Mouse (Mus musculus) limb, embryonic 15.5 days (tissue): ENCODE results near the gene Olfr1241. TPM values are rescaled to one million over a fixed set of nuclear protein-coding genes. Genes with fewer than 3 reads are reported as not detected.

Source experiments
- ATAC-seq: fragments of 200-750 bp; cut with Nextera tagmentation; 2 replicates; pipeline ENCODE4 v1.8.0; 2017; ENCODE audit warnings: low read depth, moderate TSS enrichment; ENCODE audit not compliant: insufficient number of reproducible peaks, low FRiP score, low TSS enrichment
- H3K27ac ChIP-seq: fragments of 300-500 bp; sonication (generic); 2 replicates; pipeline ENCODE4 v1.5.1; 2015; ENCODE audit warnings: moderate library complexity, mild to moderate bottlenecking, inconsistent platforms
- H3K27me3 ChIP-seq: fragments of 300-500 bp; sonication (generic); 2 replicates; pipeline ENCODE4 v1.6.1; 2015; ENCODE audit warnings: inconsistent platforms
- H3K36me3 ChIP-seq: fragments of 300-500 bp; sonication (generic); 2 replicates; pipeline ENCODE4 v1.6.1; 2015; ENCODE audit warnings: inconsistent platforms
- H3K4me1 ChIP-seq: fragments of 300-500 bp; sonication (generic); 2 replicates; pipeline ENCODE4 v1.6.1; 2015; ENCODE audit warnings: inconsistent platforms
- H3K4me2 ChIP-seq: fragments of 300-500 bp; sonication (generic); 2 replicates; pipeline ENCODE4 v1.6.1; 2015; ENCODE audit warnings: mild to moderate bottlenecking, inconsistent platforms
- H3K4me3 ChIP-seq: fragments of 300-500 bp; sonication (generic); 2 replicates; pipeline ENCODE4 v1.5.1; 2015; ENCODE audit warnings: mild to moderate bottlenecking, inconsistent platforms
- H3K9ac ChIP-seq: fragments of 300-500 bp; sonication (generic); 2 replicates; pipeline ENCODE4 v1.6.1; 2015; ENCODE audit warnings: inconsistent platforms
- H3K9me3 ChIP-seq: fragments of 300-500 bp; sonication (generic); 2 replicates; pipeline ENCODE4 v1.6.1; 2016; ENCODE audit warnings: inconsistent platforms
- WGBS: fragments of 180-500 bp; shearing (Covaris S2); methylation state at CpG from one replicate; pipeline ENCODE4 v1.1.7; 2015; 5-methylcytosine and 5-hydroxymethylcytosine counted together
- polyA plus RNA-seq: library from polyadenylated mRNA; unstranded; fragments of >200 nt; fragmentation: Nextera tagmentation; extraction: Ambion mirVana; gene quantifications from 2 replicates; pipeline ENCODE4 v1.2.1, GENCODE M21; 2015

Gene Olfr1241
- not detected in 2 replicates for polyA plus RNA-seq

GRCm38 (mm10) chr2:89487026-89487425 is at the start of gene Olfr1241:
Gene Olfr1241, minus strand, starts transcription at chr2:89487126.
- no peaks in the 10 kb centered on the region for H3K27me3 ChIP-seq

GRCm38 (mm10) chr2:89531387-89531786 is 44.5 kb upstream of the Olfr1241 start, which contains the start of gene Olfr1243:
Gene Olfr1243, minus strand, starts transcription at chr2:89531487.
- H3K27ac ChIP-seq, result no peak within 1 kb of the TSS
- ATAC-seq, result no peak
- H3K4me2 ChIP-seq, result no peak within 1 kb of the TSS
- 84% methylated on average over 1 of the region's 1 CpGs for WGBS
- no peak within 1 kb of the TSS for H3K9ac ChIP-seq
- H3K9me3 ChIP-seq, result no peaks in the 10 kb centered on the region
- no peak within 1 kb of the TSS for H3K4me3 ChIP-seq
- no peaks in the 10 kb centered on the region for H3K27me3 ChIP-seq
- H3K4me1 ChIP-seq, result no peaks in the 10 kb centered on the region
- no peaks in the 10 kb centered on the region for H3K36me3 ChIP-seq

More at GRCm38 (mm10) chr2:89487026-89487425, at the start of gene Olfr1241:
- Histone ChIP-seq H3K27ac (no peak within 1 kb of the TSS), H3K4me1 (no peaks in the 10 kb centered on the region), H3K9me3 (no peaks in the 10 kb centered on the region), H3K36me3 (no peaks in the 10 kb centered on the region), H3K9ac (no peak within 1 kb of the TSS), H3K4me2 (no peak within 1 kb of the TSS), H3K4me3 (no peak within 1 kb of the TSS)
- ATAC-seq, result no peak

- no peak within 1 kb of the TSS for H3K27ac ChIP-seq
- no peaks in the 10 kb centered on the region for H3K36me3 ChIP-seq
- no peaks in the 10 kb centered on the region for H3K27me3 ChIP-seq
- no peaks in the 10 kb centered on the region for H3K4me1 ChIP-seq
- no peak within 1 kb of the TSS for H3K4me3 ChIP-seq
- no peaks in the 10 kb centered on the region for H3K9me3 ChIP-seq
- no peak for ATAC-seq
- no peak within 1 kb of the TSS for H3K9ac ChIP-seq
- 77% methylated on average over 1 of the region's 1 CpGs for WGBS
- H3K4me2 ChIP-seq, result no peak within 1 kb of the TSS
Measured at GRCm38 (mm10) chr2:89498235-89498634, 11.3 kb upstream of the Olfr1241 start, which contains the start of gene Olfr1242. Gene Olfr1242, minus strand, starts transcription at chr2:89498335.

- Histone ChIP-seq H3K4me1 (no peaks in the 10 kb centered on the region), H3K27me3 (no peaks in the 10 kb centered on the region), H3K9ac (no peak within 1 kb of the TSS), H3K9me3 (no peaks in the 10 kb centered on the region), H3K36me3 (no peaks in the 10 kb centered on the region), H3K27ac (no peak within 1 kb of the TSS), H3K4me2 (no peak within 1 kb of the TSS), H3K4me3 (no peak within 1 kb of the TSS)
- no peak for ATAC-seq
- WGBS, result 81% methylated on average over 3 of the region's 3 CpGs
Measured at GRCm38 (mm10) chr2:89442900-89443299, 44.0 kb downstream of the Olfr1241 start, which contains the start of gene Olfr1240. Gene Olfr1240, minus strand, starts transcription at chr2:89443000.

Other genes starting within 250 kb of the Olfr1241 start
- not detected in 2 replicates for gene Olfr1228, start 233.1 kb downstream of the Olfr1241 start, polyA plus RNA-seq
- not detected in 2 replicates for gene Olfr1229, start 199.1 kb downstream of the Olfr1241 start, polyA plus RNA-seq
- gene Olfr1230, start 189.9 kb downstream of the Olfr1241 start, polyA plus RNA-seq, result not detected in 2 replicates
- not detected in 2 replicates for gene Olfr1231, start 180.1 kb downstream of the Olfr1241 start, polyA plus RNA-seq
- not detected in 2 replicates for gene Olfr1232, start 157.5 kb downstream of the Olfr1241 start, polyA plus RNA-seq
- not detected in 2 replicates for gene Olfr1233, start 144.7 kb downstream of the Olfr1241 start, polyA plus RNA-seq
- not detected in 2 replicates for gene Olfr1234, start 122.3 kb downstream of the Olfr1241 start, polyA plus RNA-seq
- not detected in 2 replicates for gene Olfr1238, start 77.5 kb downstream of the Olfr1241 start, polyA plus RNA-seq
- not detected in 2 replicates for gene Olfr1239, start 66.7 kb downstream of the Olfr1241 start, polyA plus RNA-seq
- gene Olfr1240, start 44.1 kb downstream of the Olfr1241 start, polyA plus RNA-seq, result not detected in 2 replicates
- not detected in 2 replicates for gene Olfr1242, start 11.2 kb upstream of the Olfr1241 start, polyA plus RNA-seq
- gene Olfr1243, start 44.4 kb upstream of the Olfr1241 start, polyA plus RNA-seq, result not detected in 2 replicates
- not detected in 2 replicates for gene Olfr1245, start 91.3 kb upstream of the Olfr1241 start, polyA plus RNA-seq
- gene Olfr1246, start 106.0 kb upstream of the Olfr1241 start, polyA plus RNA-seq, result not detected in 2 replicates
- not detected in 2 replicates for gene Olfr1247, start 127.0 kb upstream of the Olfr1241 start, polyA plus RNA-seq
- gene Olfr1248, start 131.1 kb upstream of the Olfr1241 start, polyA plus RNA-seq, result not detected in 2 replicates
- gene Olfr1249, start 147.9 kb upstream of the Olfr1241 start, polyA plus RNA-seq, result not detected in 2 replicates
- gene Olfr1250, start 174.3 kb upstream of the Olfr1241 start, polyA plus RNA-seq, result not detected in 2 replicates
- gene Olfr1251, start 184.8 kb upstream of the Olfr1241 start, polyA plus RNA-seq, result not detected in 2 replicates
- gene Olfr1252, start 237.9 kb upstream of the Olfr1241 start, polyA plus RNA-seq, result not detected in 2 replicates